Mouse (Mus musculus): ENCODE measurements at regions not wholly inside any gene's neighbourhood (a gene's known extent, or its start where the extent isn't known, plus 50 kb on each side); places are given as distances from the start of the nearest gene placed in this dataset.

GRCm38 (mm10) chr1:90343492-90343891, 139.7 kb downstream of the Ackr3 start:
- DNase-seq (ENCODE audit: low read depth, low spot score): no peak

GRCm38 (mm10) chr1:90347032-90347431, 143.3 kb downstream of the Ackr3 start:
- DNase-seq (ENCODE audit: low read depth, low spot score): peak; percentile 61

GRCm38 (mm10) chr1:90349611-90350010, 145.8 kb downstream of the Ackr3 start:
- peak; percentile 95 for DNase-seq (ENCODE audit: low read depth, low spot score)

GRCm38 (mm10) chr1:90353325-90353724, 149.5 kb downstream of the Ackr3 start:
- DNase-seq (ENCODE audit: low read depth, low spot score): no peak

GRCm38 (mm10) chr1:90356567-90356966, 152.8 kb downstream of the Ackr3 start:
- peak; percentile 66 for DNase-seq (ENCODE audit: low read depth, low spot score)

- no peak for DNase-seq (ENCODE audit: low read depth, low spot score)
Measured at GRCm38 (mm10) chr1:90357391-90357790, 153.6 kb downstream of the Ackr3 start.

- DNase-seq (ENCODE audit: low read depth, low spot score): no peak
Measured at GRCm38 (mm10) chr1:90358971-90359370, 155.2 kb downstream of the Ackr3 start.

- no peak for DNase-seq (ENCODE audit: low read depth, low spot score)
Measured at GRCm38 (mm10) chr1:90360065-90360464, 156.3 kb downstream of the Ackr3 start.

GRCm38 (mm10) chr1:90364444-90364843, 160.7 kb downstream of the Ackr3 start:
- no peak for DNase-seq (ENCODE audit: low read depth, low spot score)

- peak; percentile 43 for DNase-seq (ENCODE audit: low read depth, low spot score)
Measured at GRCm38 (mm10) chr1:90368581-90368980, 164.8 kb downstream of the Ackr3 start.

- no peak for DNase-seq (ENCODE audit: low read depth, low spot score)
Measured at GRCm38 (mm10) chr1:90369287-90369686, 165.5 kb downstream of the Ackr3 start.

- no peak for DNase-seq (ENCODE audit: low read depth, low spot score)
Measured at GRCm38 (mm10) chr1:90370766-90371165, 167.0 kb downstream of the Ackr3 start.

- no peak for DNase-seq (ENCODE audit: low read depth, low spot score)
Measured at GRCm38 (mm10) chr1:90373001-90373400, 169.2 kb downstream of the Ackr3 start.

GRCm38 (mm10) chr1:90374517-90374916, 170.7 kb downstream of the Ackr3 start:
- no peak for DNase-seq (ENCODE audit: low read depth, low spot score)

GRCm38 (mm10) chr1:90380034-90380705, 176.4 kb downstream of the Ackr3 start:
- DNase-seq (ENCODE audit: low read depth, low spot score): peak; percentile 61

GRCm38 (mm10) chr1:90382941-90383470, 179.2 kb downstream of the Ackr3 start:
- peak; percentile 78 for DNase-seq (ENCODE audit: low read depth, low spot score)

- DNase-seq (ENCODE audit: low read depth, low spot score): no peak
Measured at GRCm38 (mm10) chr1:90385024-90385423, 181.2 kb downstream of the Ackr3 start.

GRCm38 (mm10) chr1:90386792-90387191, 183.0 kb downstream of the Ackr3 start:
- DNase-seq (ENCODE audit: low read depth, low spot score): no peak

GRCm38 (mm10) chr1:90390422-90390821, 186.6 kb downstream of the Ackr3 start:
- peak; percentile 52 for DNase-seq (ENCODE audit: low read depth, low spot score)

- no peak for DNase-seq (ENCODE audit: low read depth, low spot score)
Measured at GRCm38 (mm10) chr1:90393861-90394260, 190.1 kb downstream of the Ackr3 start.

- DNase-seq (ENCODE audit: low read depth, low spot score): no peak
Measured at GRCm38 (mm10) chr1:90395331-90396016, 191.7 kb downstream of the Ackr3 start.

- no peak for DNase-seq (ENCODE audit: low read depth, low spot score)
Measured at GRCm38 (mm10) chr1:90396660-90397059, 192.9 kb downstream of the Ackr3 start.

- peak; percentile 44 for DNase-seq (ENCODE audit: low read depth, low spot score)
Measured at GRCm38 (mm10) chr1:90397355-90397754, 193.6 kb downstream of the Ackr3 start.
